Mouse (Mus musculus) liver, embryonic 14.5 days (tissue): ENCODE measurements around the gene Mast2.

ENCODE experiments used
- CTCF ChIP-seq: IDR thresholded peaks from 2 replicates; pipeline ENCODE4 v1.5.1; 2016; ENCODE audit warnings: antibody characterized with exemption, low read depth, control low read depth
- EP300 ChIP-seq: IDR thresholded peaks from 2 replicates; pipeline ENCODE4 v1.6.1; 2016; ENCODE audit warnings: antibody characterized with exemption, low read depth

GRCm38 (mm10) chr4:116398051-116398450 is 65.9 kb downstream of the Mast2 start:
- TF ChIP-seq CTCF (no peak), EP300 (no peak)
